Mouse (Mus musculus) heart, postnatal 0 days (tissue): Measurements from ENCODE around the gene Tex33.

Experiments used
- CTCF ChIP-seq: IDR thresholded peaks from 2 replicates; pipeline ENCODE4 v1.5.1; 2016; ENCODE audit warnings: antibody characterized with exemption, control low read depth, low read depth
- EP300 ChIP-seq: IDR thresholded peaks from 2 replicates; pipeline ENCODE4 v1.6.1; 2016; ENCODE audit warnings: antibody characterized with exemption, low read depth

- TF ChIP-seq CTCF, result no peak
- TF ChIP-seq EP300, result no peak
Measured at GRCm38 (mm10) chr15:78424507-78424906, 28.8 kb upstream of the Tex33 start.
